Mouse (Mus musculus) small intestine, adult 2 months (tissue): ENCODE data around the gene Slc17a7. TPM values are rescaled to one million over a fixed set of nuclear protein-coding genes. Genes with fewer than 3 reads are reported as not detected.
A peak's percentile ranks its signal among the peaks of the same experiment; 100 is the strongest.

Experiments used
- H3K27ac ChIP-seq: fragments of 200-500 bp; 2 replicates; pipeline ENCODE4 v1.5.1; 2012; ENCODE audit warnings: low read depth, low read length, control low read depth, inconsistent platforms; ENCODE audit not compliant: insufficient read depth
- H3K27me3 ChIP-seq: fragments of 200-500 bp; 2 replicates; pipeline ENCODE4 v1.6.1; 2012; ENCODE audit warnings: mild to moderate bottlenecking, moderate library complexity, low read length, inconsistent platforms; ENCODE audit not compliant: control insufficient read depth, insufficient read depth
- H3K36me3 ChIP-seq: fragments of 200-500 bp; 2 replicates; pipeline ENCODE4 v1.6.1; 2012; ENCODE audit warnings: mild to moderate bottlenecking, low read length, control low read depth, inconsistent platforms; ENCODE audit not compliant: control insufficient read depth, insufficient read depth
- H3K4me1 ChIP-seq: fragments of 200-500 bp; 2 replicates; pipeline ENCODE4 v1.6.1; 2012; ENCODE audit warnings: low read length, inconsistent platforms, mixed read lengths; ENCODE audit not compliant: control insufficient read depth, insufficient read depth, insufficient read length
- H3K4me3 ChIP-seq: fragments of 200-500 bp; 2 replicates; pipeline ENCODE4 v1.5.1; 2012; ENCODE audit warnings: low read depth, mild to moderate bottlenecking, control low read depth, inconsistent platforms, low read length, moderate library complexity
- CTCF ChIP-seq: fragments of 200-500 bp; IDR thresholded peaks from 2 replicates; pipeline ENCODE4 v1.5.1; 2012; ENCODE audit warnings: low read depth, mild to moderate bottlenecking, control low read depth, inconsistent platforms, low read length, moderate library complexity, mixed read lengths; ENCODE audit not compliant: insufficient replicate concordance, insufficient read length; ENCODE audit errors: extremely low read depth
- POLR2A ChIP-seq: fragments of 200-500 bp; IDR thresholded peaks from 2 replicates; pipeline ENCODE4 v1.6.1; 2012; ENCODE audit warnings: low read depth, mild to moderate bottlenecking, control low read depth, inconsistent platforms, low read length, moderate library complexity
- WGBS: fragments of 180-500 bp; shearing (Covaris S2); methylation state at CpG from one replicate; pipeline ENCODE4 v1.1.7; 2018; 5-methylcytosine and 5-hydroxymethylcytosine counted together
- polyA plus RNA-seq: library from polyadenylated mRNA; depleted of rRNA; stranded (reverse); fragments of >200 nt; gene quantifications from 2 replicates; pipeline ENCODE4 v1.2.3, GENCODE M21; 2012

Gene Slc17a7
- polyA plus RNA-seq, 1 experiment: 0.09 TPM

- Histone ChIP-seq H3K27ac (no peak overlapping the region), H3K27me3 (no peaks in the 10 kb centered on the region), H3K4me1 (0 out of 2 replicates have a peak, but pooled peaks cover 4% of the 10 kb centered on the region), H3K36me3 (no peaks in the 10 kb centered on the region), H3K4me3 (no peak overlapping the region)
- WGBS: 87% methylated on average over 8 of the region's 8 CpGs
- peak; percentile 28; the same call in 1 of the 2 replicates for TF ChIP-seq CTCF
- no peak for TF ChIP-seq POLR2A
Measured at GRCm38 (mm10) chr7:45133446-45134159, 30.1 kb upstream of the Slc17a7 start.

GRCm38 (mm10) chr7:45134544-45135026 lies 29.2 kb upstream of the Slc17a7 start:
- no peak overlapping the region for H3K27ac ChIP-seq
- H3K36me3 ChIP-seq: no peaks in the 10 kb centered on the region
- H3K4me1 ChIP-seq: 0 out of 2 replicates have a peak, but pooled peaks cover 4% of the 10 kb centered on the region
- H3K4me3 ChIP-seq: peak overlapping the region; percentile 12
- H3K27me3 ChIP-seq: no peaks in the 10 kb centered on the region
- 29% methylated on average over 12 of the region's 12 CpGs for WGBS
- TF ChIP-seq POLR2A (0 out of 2 replicates have a peak, but pooled peaks have one; percentile 34), CTCF (no peak)

GRCm38 (mm10) chr7:45135370-45135769 lies 28.4 kb upstream of the Slc17a7 start:
- H3K36me3 ChIP-seq: no peaks in the 10 kb centered on the region
- H3K27ac ChIP-seq: peak overlapping the region; percentile 17; the same call in 1 of the 2 replicates
- no peaks in the 10 kb centered on the region for H3K27me3 ChIP-seq
- WGBS: 81% methylated on average over 3 of the region's 3 CpGs
- peak overlapping the region; percentile 81 for H3K4me3 ChIP-seq
- no peak for TF ChIP-seq POLR2A
- no peak for TF ChIP-seq CTCF
- H3K4me1 ChIP-seq: 0 out of 2 replicates have a peak, but pooled peaks cover 4% of the 10 kb centered on the region

GRCm38 (mm10) chr7:45135993-45136567 lies 27.7 kb upstream of the Slc17a7 start, which contains the start of the genes Gm45713 and Flt3l:
TSS of gene Gm45713 (minus strand) at chr7:45136231.
TSS of gene Flt3l (minus strand) at chr7:45136432.
- WGBS: 2% methylated on average over 29 of the region's 29 CpGs
- no peaks in the 10 kb centered on the region for H3K27me3 ChIP-seq
- H3K4me1 ChIP-seq: 0 out of 2 replicates have a peak, but pooled peaks cover 4% of the 10 kb centered on the region
- no peaks in the 10 kb centered on the region for H3K36me3 ChIP-seq
- TF ChIP-seq CTCF (peak; percentile 95), POLR2A (peak; percentile 40; the same call in 1 of the 2 replicates)
- peak within 1 kb of the TSS; percentile 81 for H3K4me3 ChIP-seq
- H3K27ac ChIP-seq: peak within 1 kb of the TSS; percentile 70

- H3K4me1 ChIP-seq: 0 out of 2 replicates have a peak, but pooled peaks cover 4% of the 10 kb centered on the region
Measured at GRCm38 (mm10) chr7:45137171-45138006, 26.4 kb upstream of the Slc17a7 start.

GRCm38 (mm10) chr7:45138403-45138802 lies 25.3 kb upstream of the Slc17a7 start:
- Histone ChIP-seq H3K36me3 (peaks cover 16% of the 10 kb centered on the region), H3K27ac (no peak overlapping the region), H3K27me3 (no peaks in the 10 kb centered on the region), H3K4me3 (no peak overlapping the region), H3K4me1 (0 out of 2 replicates have a peak, but pooled peaks cover 4% of the 10 kb centered on the region)
- TF ChIP-seq POLR2A (no peak), CTCF (no peak)
- WGBS: 93% methylated on average over 1 of the region's 1 CpGs

More at GRCm38 (mm10) chr7:45137171-45138006, 26.4 kb upstream of the Slc17a7 start:
- no peak for TF ChIP-seq POLR2A
- no peak for TF ChIP-seq CTCF
- 51% methylated on average over 12 of the region's 12 CpGs for WGBS
- H3K36me3 ChIP-seq: 0 out of 2 replicates have a peak, but pooled peaks cover 8% of the 10 kb centered on the region
- no peak overlapping the region for H3K27ac ChIP-seq
- no peaks in the 10 kb centered on the region for H3K27me3 ChIP-seq
- no peak overlapping the region for H3K4me3 ChIP-seq
